Mouse (Mus musculus): Measurements from ENCODE around the gene Galnt6.

The Galnt6 gene

DNA sequence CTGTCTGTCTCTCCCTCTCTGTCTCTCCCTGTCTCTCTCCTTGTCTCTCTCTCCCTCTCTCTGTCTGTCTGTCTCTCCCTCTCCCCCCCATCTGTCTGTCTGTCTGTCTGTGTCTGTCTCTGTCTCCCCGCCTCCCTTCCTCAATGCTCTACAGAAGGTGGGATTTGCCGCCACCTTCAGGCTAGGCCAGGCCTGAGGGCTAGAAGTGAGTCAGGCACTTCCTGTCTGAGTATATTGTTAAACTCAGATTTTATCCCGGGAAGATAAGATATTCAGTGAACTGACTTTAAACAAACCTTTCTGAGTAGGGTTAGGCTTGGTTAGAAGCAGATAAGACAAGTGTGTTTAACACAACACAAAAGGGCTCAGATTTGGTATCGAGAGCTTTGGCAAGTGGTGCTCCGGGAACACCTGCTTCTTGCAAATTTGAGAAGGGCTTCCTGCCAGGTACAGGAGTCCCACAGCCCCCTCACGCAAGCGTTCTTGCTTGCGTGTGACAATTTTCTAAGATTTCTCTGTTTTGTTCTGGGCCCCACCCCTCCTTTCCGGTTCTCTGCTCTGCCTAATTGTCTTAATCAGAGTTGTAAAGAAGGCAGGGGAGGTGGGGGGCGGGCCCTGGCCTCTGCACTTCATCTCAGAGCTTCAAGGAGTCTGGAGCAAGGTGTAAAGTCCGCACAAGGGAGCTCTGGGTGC lies 25.8 kb upstream of the Galnt6 start:
- intact Hi-C loops (cut with DNase I) = loop anchor here (5.0 kb wide), 2 partner anchors 67 to 292 kb away; partner anchors contain the start of gene Gm47841

DNA sequence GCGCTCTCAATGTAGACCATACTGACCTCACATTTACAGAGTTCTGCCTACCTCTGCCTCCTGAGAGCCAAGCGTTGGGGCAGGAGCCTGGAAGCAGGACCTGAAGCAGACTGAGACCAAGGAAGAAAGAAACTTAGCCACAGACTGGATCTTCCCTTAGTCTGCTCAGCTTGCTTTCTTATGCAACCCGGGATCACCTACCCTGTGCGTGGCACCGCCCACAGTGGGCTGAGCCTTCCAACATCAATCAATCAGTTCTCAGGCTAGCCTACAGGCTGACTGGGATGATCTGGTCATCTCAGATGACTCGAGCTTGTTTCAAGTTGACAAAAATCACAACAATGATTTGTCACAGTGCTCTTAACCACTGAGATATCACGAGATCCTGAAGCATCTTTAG lies 24.9 kb upstream of the Galnt6 start:
- intact Hi-C loops (cut with DNase I) = no loop called here

DNA sequence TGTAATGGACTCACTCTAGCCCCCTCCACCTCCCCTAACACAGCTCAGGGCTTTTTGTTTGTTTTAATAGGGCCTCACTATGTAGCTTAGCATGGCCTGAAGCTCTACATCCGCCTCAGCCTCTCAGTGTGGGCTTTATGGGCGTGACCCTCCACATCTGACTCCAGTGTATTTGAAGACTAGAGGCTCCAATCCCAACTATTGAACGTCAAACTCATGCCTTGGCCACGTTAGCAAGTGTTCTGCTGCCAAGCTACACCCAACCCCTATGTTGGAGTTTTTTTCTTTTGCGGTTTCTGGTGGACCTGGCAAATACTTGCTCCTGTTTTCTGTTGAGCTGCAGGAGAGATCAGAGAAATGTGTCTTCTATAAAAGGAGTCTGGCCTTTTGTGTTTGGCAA lies 23.9 kb upstream of the Galnt6 start:
- intact Hi-C loops (cut with DNase I) = no loop called here

DNA sequence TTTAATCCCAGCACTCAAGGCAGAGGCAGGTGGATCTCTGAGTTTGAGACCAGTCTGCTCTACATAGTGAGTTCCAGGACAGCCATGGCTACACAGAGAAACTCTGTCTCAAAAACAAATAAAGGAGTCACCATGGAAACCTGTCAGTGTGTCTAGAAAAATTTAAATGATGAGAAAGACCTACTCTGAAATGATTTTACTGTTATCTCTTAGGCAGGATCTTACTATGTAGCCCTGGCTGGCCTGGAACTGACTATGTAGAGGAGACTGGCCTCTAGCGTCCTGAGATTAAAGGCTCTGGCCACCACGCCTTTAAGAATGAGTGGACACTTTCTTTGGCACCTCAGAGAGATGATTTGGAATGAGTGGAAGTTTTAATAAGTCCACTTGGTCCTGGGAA lies 23.3 kb upstream of the Galnt6 start:
- intact Hi-C loops (cut with DNase I) = no loop called here

DNA sequence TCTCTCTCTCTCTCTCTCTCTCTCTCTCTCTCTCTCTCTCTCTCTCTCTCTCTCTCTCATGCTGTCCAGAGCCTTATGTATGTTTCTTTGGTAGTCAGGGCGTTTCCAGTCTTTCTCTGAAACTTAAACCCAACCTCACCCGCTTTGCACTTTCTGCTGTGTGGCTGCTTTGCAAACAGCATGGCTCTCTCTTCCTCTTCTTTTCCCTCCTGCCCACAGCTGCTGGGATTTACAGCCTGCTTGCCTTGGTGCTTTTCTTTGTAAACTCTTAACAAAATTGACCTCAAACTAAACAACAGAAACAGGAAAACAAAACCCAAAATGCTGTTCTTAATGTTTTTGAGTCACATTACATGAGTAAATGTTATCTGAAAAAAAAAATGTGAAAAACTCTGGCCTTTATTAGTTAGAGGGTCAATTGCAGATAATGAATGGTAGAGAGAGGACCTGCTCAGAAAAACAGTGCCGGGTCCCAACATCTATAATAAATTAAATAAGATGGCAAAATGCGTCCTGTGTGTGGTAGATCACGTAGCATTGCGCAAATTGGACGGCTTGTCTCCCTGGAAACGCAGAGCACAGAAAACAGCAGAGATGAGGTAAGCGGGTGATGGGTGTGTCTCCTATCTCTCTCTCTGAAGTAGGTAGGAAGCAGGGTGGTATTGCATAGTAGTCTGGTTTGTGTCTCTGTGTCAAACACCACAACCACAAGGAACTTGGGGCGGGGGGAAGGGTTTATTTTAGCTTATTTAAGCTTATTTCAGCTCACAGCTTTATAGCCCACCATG lies 20.8 kb upstream of the Galnt6 start:
- intact Hi-C loops (cut with DNase I) = no loop called here

DNA sequence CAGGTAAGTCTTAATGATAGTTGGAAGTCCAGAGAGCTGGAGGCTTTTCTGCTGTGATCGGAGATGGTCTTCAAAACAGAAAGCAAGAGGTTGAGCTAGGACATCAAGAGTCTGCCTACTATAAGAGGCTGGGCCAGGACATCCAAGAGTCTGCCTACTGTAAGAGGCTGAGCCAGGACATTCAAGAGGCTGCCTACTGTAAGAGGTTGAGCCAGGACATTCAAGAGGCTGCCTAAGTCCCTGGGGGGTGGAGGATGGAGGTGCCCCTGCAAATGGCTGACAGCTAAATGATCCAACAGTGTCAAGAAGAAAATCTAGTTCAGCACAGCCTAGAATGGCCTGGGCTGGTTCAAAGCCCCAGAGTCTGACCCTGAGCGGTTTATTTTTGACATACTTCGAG lies 19.4 kb upstream of the Galnt6 start:
- intact Hi-C loops (cut with DNase I) = no loop called here

DNA sequence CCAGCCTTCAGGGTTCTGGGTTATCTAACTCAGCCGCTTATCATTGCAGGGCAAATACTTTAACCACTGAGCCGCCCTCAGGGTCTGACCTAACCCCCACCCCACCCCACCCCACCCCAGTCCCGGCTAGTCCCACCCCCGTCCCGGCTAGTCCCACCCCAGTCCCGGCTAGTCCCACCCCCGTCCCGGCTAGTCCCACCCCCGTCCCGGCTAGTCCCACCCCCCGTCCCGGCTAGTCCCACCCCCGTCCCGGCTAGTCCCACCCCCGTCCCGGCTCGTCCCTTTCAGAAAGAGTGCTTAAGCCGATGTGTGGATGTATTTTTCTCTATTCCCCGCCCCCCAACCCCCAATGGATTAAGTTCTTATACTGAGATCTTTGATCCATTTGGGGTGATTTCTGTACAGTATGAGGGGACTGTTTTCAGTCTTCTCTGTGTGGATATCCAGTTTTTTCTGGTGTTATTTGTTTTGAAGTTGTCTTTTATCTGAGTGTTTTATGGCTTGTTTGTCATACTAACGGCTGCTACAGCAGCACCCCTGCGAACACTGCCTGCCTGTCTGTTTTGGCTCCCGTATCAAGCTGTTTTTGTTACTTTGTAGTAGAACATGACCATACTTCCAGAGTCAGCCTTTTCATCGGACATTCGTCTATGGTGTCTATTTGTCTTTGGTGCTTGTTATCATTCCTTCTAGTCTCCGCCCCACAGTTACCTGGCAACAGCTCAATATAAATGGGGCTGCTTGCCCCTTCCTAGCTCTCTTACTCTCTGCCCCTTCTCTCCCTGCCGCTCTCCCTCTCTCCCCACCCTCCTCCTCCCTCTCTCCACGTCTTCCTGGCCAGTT lies 18.2 kb upstream of the Galnt6 start:
- intact Hi-C loops (cut with DNase I) = no loop called here

DNA sequence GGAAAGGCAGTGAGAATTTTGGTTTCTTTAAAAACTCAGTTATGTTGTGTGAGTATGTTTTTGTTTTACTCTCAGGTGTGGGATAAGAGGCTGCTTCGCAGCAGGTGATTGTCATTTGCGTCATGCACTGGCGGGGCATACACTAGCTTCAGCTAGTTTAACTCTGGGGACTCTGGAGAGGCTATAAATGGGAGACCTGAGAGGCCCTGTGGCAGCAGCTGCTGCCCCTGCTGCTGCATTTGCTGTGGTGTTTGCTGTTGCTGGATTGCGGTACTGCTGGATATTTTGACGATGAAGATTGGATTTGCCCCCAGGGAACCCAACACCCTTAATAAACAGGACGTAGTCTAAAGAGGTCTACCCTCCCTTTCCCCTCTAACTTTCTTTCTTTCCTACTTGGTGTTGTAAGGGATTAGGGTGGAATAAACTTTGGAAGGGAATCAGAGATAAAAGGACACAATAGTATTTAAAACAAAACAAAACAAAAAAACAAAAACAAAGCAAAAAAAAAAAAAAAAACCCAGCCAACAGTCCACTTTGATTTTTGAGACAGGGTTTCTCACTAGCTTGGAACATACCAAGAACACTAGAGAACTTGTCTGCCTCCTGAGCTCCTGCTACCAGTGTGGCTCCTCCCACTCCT lies 17.4 kb upstream of the Galnt6 start:
- intact Hi-C loops (cut with DNase I) = no loop called here

DNA sequence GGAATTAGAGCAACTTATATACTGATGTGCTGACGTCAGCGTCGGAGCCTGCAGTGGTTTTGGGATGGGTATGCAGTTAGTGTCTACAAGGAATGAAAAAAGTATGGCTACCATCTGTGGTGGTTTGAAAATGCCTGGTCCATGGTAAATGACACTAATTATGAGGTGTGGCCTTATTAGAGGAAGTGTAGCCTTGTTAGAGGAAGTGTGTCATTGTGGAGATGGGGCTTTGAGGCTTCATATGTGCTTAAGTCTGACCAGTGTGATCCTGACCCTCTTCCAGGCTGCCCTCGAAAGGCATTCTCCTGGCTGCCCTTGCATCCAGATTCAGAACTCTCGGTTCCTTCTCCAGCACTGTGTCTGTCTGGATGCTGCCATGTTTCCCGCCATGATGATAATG lies 14.1 kb upstream of the Galnt6 start:
- intact Hi-C loops (cut with DNase I) = no loop called here

DNA sequence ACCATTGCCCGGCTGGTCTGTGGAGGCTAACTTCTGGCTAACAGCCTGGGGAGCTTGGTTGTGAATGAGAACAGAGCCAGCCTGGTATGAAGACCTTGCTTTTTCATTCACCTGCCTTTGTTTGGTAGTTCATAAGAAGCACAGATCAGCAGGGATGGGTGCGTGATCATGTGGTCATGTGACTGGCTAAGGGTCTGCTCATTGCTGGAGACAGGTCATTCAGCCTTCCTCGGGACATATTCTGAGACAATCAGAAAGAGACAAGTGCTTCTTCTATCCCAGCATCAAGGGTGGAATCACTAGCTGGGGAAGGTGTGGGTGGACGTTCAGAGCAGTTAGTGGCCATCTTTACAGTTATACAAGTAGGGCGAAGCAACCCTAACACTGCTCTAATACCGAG lies 10.3 kb upstream of the Galnt6 start:
- intact Hi-C loops (cut with DNase I) = no loop called here

DNA sequence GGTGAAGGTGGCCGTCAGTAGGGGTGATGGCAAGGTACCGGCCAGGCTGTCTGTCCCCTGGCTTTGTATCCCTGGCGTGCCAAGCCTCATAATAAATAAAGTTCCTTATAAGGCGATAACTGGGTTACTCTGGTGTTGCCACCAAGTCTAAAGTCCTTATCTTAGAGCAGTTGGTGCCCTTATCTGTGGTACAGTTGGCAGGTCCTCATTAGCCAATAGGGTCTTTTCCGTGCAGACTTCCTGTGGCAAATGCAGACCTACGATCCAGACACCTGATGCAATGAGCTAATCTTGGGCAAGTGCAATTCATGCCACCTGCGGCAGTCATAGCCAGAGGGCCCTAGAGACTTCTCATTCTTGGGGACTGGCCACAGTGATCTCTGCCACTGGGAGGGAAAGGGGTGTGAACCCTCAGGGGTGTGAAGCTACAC lies 9.2 kb upstream of the Galnt6 start:
- intact Hi-C loops (cut with DNase I) = no loop called here

DNA sequence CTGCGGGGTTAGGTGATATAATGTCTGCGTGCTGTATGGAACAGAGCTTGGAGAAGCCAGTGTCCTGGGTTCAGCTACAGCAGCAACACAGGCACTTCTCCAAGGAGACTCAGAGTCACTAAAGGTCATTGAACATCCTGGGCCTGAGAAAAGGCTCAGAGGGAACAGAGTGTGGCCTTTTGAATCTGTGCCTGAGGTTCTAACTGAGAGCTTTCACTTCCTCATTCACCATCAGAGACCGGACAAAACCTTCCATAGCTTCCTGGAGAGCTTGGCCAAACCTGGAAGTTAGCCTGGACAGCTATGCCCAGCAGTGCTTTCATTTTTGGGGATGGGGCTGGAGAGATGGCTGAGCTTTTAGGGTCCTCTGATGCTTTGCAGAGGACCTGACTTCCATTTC lies 8.5 kb upstream of the Galnt6 start:
- intact Hi-C loops (cut with DNase I) = no loop called here

DNA sequence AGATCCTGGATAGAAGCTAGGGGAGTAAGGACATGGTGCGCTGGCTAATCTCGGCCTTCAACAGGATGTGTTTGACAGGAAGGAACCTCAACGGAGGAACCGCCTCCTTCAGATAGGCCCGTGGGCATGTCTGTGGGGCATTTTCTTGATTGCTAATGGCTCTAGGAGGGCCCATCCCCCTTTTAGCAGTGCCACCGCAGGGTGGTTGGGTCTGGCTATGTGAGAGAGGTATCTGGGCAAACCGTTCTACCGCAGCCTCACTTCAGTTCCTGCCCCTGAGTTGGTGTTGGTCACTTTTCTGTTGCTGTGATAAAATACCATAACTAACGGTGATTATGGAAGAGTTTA lies 6.8 kb upstream of the Galnt6 start:
- intact Hi-C loops (cut with DNase I) = no loop called here

DNA sequence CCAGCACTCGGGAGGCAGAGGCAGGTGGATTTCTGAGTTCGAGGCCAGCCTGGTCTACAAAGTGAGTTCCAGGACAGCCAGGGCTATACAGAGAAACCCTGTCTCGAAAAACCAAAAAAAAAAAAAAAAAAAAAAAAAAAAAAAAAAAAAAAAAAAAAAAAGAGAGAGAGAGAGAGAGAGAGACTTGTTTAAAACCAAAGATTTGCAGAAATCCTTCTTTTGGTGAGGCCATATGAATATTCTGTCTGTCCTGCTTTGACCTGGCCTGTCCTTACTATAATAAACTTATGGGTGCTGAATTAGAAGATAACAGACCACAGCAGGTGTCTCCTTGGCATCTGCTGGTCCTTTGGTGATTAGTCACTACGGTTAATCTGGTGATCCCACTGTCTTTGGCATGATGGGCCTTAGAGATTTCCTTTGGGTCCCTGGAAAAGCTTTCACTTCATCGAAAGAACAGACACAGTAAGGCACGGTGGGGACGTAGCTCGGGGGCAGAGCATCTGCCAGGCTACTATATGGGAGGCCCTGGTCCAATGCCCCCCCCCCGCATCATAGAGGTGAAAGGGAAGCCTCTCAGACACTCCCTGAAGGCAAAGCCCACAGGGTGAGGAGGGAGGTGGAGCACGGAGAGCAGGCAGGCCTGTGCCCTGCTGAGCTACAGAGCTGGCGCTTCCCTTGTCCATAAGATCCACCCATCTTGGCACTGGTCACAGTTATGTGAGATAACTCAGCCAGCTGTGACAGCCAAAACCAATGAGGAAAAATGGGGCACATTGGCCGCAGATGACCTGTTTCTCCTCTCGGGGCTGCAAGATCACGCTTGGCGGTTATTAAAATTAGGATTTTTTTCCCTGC lies 6.1 kb upstream of the Galnt6 start:
- intact Hi-C loops (cut with DNase I) = no loop called here

DNA sequence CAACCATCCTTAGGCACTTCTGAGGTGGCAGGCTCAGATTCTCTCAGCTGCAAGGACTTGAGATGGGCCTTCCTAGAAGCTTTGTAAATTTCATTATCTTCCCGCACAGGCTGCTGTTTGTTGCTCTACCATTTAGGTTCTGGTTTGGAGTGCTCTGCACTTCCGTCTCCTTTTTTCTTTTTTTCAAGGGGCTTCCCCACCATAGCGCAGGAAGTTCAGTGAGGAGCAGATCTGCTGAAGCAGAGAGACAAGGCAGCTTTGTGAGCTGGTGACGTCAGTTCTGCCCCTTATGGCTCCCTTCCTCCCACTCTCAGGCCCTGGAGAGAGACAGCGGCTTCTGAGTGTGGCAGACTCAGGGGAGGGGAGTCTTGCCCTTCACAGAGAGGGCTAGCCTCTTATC lies 3.4 kb upstream of the Galnt6 start:
- intact Hi-C loops (cut with DNase I) = no loop called here

DNA sequence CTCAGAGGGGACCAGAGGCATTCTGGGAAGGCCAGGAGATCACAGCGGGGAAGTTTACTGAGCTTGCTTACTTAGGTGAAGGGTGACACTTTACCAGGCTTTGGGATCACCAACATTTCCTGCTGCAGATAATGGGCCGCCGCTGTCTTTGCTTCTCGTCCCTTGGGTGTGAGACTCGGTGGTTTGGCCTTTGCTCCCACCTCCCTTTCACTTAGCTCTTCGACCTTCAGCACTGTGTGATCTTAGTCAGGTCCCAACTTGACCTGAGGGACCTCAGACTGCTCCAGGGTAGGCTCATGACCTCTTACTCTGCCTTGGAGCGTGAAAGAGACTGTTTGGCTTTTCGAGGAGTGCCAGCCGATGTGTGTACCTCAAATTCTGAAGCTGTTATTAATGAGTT lies 1.9 kb upstream of the Galnt6 start:
- intact Hi-C loops (cut with DNase I) = no loop called here

DNA sequence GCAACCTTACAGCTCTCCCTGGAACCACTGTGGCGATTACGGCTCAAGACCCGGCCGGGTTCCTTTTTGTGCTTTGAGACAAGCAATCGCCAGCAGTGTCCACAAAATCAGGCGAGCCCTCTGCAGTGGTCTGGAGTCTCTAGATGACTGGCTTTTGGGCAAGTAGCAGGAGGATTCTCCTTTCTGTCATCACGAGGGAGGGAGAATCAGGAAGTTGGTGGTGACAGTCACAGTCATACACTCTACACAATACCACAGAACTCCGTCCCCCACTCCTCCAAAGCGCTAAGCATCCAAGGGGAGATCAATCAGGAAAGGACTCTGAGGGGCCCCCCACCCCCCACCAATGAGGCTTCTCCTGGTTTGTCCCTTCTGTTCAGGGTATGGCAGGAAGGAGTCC lies 590 bp downstream of the Galnt6 start:
- intact Hi-C loops (cut with DNase I) = no loop called here

DNA sequence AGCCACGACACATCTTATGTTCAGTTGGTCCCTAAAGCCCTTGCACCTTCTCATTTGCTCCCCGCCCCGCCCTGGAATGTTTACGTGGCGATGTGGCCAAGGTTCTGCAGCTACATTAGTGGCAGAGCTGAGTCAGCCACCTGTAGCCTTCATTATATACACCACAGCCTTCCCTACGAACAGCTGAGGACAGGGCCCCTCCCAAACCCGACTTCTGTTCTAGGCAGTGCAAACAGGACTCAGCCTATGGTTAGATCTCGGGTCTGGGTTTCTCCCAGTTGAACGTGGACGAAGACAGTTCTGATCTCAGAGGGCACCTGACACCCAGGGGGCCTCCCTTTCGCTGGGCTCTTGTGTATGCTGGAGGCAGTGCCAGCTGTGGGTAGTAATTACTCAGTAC lies 1.3 kb downstream of the Galnt6 start:
- intact Hi-C loops (cut with DNase I) = no loop called here

DNA sequence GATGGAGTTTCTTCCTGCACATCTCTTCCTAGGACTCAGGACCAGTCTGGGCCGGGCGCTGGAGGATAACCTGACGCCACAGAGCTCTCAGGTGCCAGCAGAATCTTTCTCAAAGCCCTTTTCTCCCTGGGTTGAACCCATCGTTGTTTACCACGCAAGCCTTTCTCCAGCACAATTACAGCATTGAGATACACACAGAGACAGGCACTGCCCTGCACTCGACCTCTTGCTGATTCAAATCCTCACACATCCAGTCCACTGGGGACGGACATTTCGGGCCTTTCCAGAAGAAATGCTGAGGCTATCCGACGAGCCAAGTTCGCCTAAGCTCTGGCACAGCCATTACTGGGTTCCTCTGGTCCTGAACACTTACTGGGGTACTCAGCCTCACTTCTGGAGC lies 2.5 kb downstream of the Galnt6 start:
- intact Hi-C loops (cut with DNase I) = no loop called here

DNA sequence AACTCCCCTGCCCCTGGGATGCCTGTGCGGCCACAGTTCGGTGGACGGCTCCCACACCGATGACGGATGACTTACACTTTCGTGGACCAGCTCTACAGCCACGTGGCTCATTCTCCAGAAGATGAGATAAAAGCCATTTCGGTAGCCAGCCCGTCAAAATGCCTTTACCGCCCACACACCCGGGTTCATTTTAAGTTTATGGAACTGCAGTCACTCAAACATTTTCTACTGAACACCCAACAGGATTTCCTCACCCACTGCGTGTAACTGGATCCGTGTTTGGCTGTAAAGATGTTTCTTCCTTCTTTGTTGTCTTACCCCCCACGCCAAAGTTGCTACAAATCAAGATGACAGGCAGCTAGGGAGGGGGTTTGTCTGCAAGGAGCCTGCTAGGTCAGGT lies 5.7 kb downstream of the Galnt6 start:
- intact Hi-C loops (cut with DNase I) = no loop called here

DNA sequence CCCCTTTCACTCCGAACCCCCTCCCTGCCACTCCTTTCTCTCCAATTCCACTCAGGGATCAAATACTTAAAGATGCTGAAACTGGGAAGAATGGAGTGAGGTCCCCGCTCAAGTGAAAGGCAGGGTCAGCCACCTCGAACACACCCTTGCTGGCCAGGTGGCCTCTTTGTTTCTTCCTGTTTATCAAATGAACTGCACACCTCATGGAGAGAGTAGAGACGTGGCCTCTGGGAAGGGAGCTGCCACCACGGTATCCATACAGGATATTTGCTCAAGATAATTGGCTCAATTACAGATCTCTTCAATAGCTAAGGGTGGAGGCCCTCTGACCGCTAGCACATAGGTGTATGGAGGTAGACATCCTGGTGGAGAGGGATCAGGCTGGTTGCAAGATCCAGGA lies 6.6 kb downstream of the Galnt6 start:
- intact Hi-C loops (cut with DNase I) = no loop called here
